Mouse (Mus musculus) limb, embryonic 11.5 days (tissue): ENCODE results near the gene Oit1. TPM values are rescaled to one million over a fixed set of nuclear protein-coding genes. Genes with fewer than 3 reads are reported as not detected.
A peak's percentile ranks its signal among the peaks of the same experiment; 100 is the strongest.

Experiments
- ATAC-seq: fragments of 200-750 bp; cut with Nextera tagmentation; 2 replicates; pipeline ENCODE4 v1.8.0; 2017; ENCODE audit warnings: low read depth; ENCODE audit not compliant: insufficient number of reproducible peaks, low FRiP score, low TSS enrichment
- DNase-seq: peaks from one replicate; pipeline ENCODE4 v3.0.0-alpha.2; 2015; ENCODE audit warnings: low spot score
- H3K27ac ChIP-seq: fragments of 300-500 bp; sonication (generic); replicated peaks from 2 replicates; pipeline ENCODE4 v1.5.1; 2014; ENCODE audit warnings: low read depth, mild to moderate bottlenecking, low read length
- H3K27me3 ChIP-seq: fragments of 300-500 bp; sonication (generic); 2 replicates; pipeline ENCODE4 v1.6.1; 2014; ENCODE audit warnings: mild to moderate bottlenecking, low read length, mixed read lengths; ENCODE audit not compliant: control insufficient read depth, insufficient read depth
- H3K36me3 ChIP-seq: fragments of 300-500 bp; sonication (generic); 2 replicates; pipeline ENCODE4 v1.6.1; 2014; ENCODE audit warnings: mild to moderate bottlenecking, low read length, moderate library complexity, mixed read lengths; ENCODE audit not compliant: control insufficient read depth, insufficient read depth
- H3K4me1 ChIP-seq: fragments of 300-500 bp; sonication (generic); 2 replicates; pipeline ENCODE4 v1.6.1; 2014; ENCODE audit warnings: low read length, mixed read lengths; ENCODE audit not compliant: control insufficient read depth, insufficient read depth
- H3K4me2 ChIP-seq: fragments of 300-500 bp; sonication (generic); 2 replicates; pipeline ENCODE4 v1.6.1; 2014; ENCODE audit warnings: low read depth, mild to moderate bottlenecking, moderate library complexity; ENCODE audit not compliant: severe bottlenecking
- H3K4me3 ChIP-seq: fragments of 300-500 bp; sonication (generic); 2 replicates; pipeline ENCODE4 v1.5.1; 2014; ENCODE audit warnings: low read depth, low read length
- H3K9ac ChIP-seq: fragments of 300-500 bp; sonication (generic); 2 replicates; pipeline ENCODE4 v1.6.1; 2014; ENCODE audit warnings: mild to moderate bottlenecking, low read length
- H3K9me3 ChIP-seq: fragments of 300-500 bp; sonication (generic); 2 replicates; pipeline ENCODE4 v1.6.1; 2016; ENCODE audit warnings: low read length; ENCODE audit not compliant: control insufficient read depth
- WGBS: fragments of 180-500 bp; shearing (Covaris S2); extraction: QIAGEN DNeasy Blood & Tissue Kit; methylation state at CpG from one replicate; pipeline ENCODE4 v1.1.7; 2014; 5-methylcytosine and 5-hydroxymethylcytosine counted together
- polyA plus RNA-seq: library from polyadenylated mRNA; unstranded; fragments of >200 nt; fragmentation: Nextera tagmentation; extraction: Ambion mirVana; gene quantifications from 2 replicates; pipeline ENCODE4 v1.2.1, GENCODE M21; 2014

Gene Oit1
- polyA plus RNA-seq, 1 experiment from 2014 or later = not detected

- no peaks in the 10 kb centered on the region for H3K4me1 ChIP-seq
Measured at GRCm38 (mm10) chr14:8304082-8304481, 74.5 kb downstream of the Oit1 start.

DNA sequence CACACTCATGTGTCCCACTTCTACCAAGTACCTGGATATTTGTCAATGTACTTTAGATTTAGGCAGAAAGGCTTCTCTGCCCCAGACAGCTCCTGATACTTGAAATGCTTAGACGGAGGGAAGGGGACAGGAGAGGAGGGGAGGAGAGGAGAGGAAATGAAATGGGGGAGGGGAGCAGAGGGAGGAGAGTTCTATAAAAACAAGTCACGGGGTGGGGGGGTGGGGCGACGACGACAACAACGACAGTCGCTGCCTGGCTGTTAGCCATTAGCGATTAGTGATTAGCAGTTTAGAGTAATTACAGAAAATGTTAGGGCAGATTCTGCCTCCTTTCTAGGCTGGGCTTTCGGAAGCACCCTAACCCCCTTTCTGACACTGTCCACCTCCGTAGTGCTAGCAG lies 75.9 kb downstream of the Oit1 start:
- H3K4me2 ChIP-seq = no peak overlapping the region
- H3K4me3 ChIP-seq = no peak overlapping the region

More at GRCm38 (mm10) chr14:8304082-8304481, 74.5 kb downstream of the Oit1 start:
- Histone ChIP-seq H3K9me3 (no peaks in the 10 kb centered on the region), H3K27me3 (no peaks in the 10 kb centered on the region), H3K9ac (no peak overlapping the region), H3K4me2 (no peak overlapping the region), H3K4me3 (no peak overlapping the region), H3K27ac (no peak overlapping the region), H3K36me3 (no peaks in the 10 kb centered on the region)
- no peak for DNase-seq
- ATAC-seq = no peak

GRCm38 (mm10) chr14:8300281-8300680 lies 78.3 kb downstream of the Oit1 start:
- WGBS = 20% methylated on average over 8 of the region's 8 CpGs
- DNase-seq = peak; percentile 84
- Histone ChIP-seq H3K4me3 (no peak overlapping the region), H3K4me1 (no peaks in the 10 kb centered on the region), H3K9ac (no peak overlapping the region), H3K4me2 (no peak overlapping the region), H3K9me3 (no peaks in the 10 kb centered on the region), H3K27ac (no peak overlapping the region), H3K36me3 (no peaks in the 10 kb centered on the region), H3K27me3 (no peaks in the 10 kb centered on the region)
- ATAC-seq = peak; percentile 32; the same call in 1 of the 2 replicates

More for the DNA sequence above, 75.9 kb downstream of the Oit1 start:
- H3K9me3 ChIP-seq = no peaks in the 10 kb centered on the region
- H3K27ac ChIP-seq = no peak overlapping the region
- WGBS = 8% methylated on average over 10 of the region's 10 CpGs
- no peaks in the 10 kb centered on the region for H3K27me3 ChIP-seq
- H3K4me1 ChIP-seq = no peaks in the 10 kb centered on the region
- no peak overlapping the region for H3K9ac ChIP-seq
- DNase-seq = no peak
- ATAC-seq = no peak
- no peaks in the 10 kb centered on the region for H3K36me3 ChIP-seq

Other genes starting within 250 kb of the Oit1 start
- 210 and 214 TPM in 2 replicates for gene Pdhb, start 205.7 kb downstream of the Oit1 start, polyA plus RNA-seq
- gene Kctd6, start 164.6 kb downstream of the Oit1 start, polyA plus RNA-seq = 16.5 and 17.5 TPM in 2 replicates
- gene Acox2, start 119.4 kb downstream of the Oit1 start, polyA plus RNA-seq = 0.33 TPM in 1 of 2 replicates, not detected in the other
- 0.32 and 0.55 TPM in 2 replicates for gene Fam107a, start 60.7 kb downstream of the Oit1 start, polyA plus RNA-seq